Mouse (Mus musculus) spleen, adult 2 months (tissue): ENCODE measurements at regions not wholly inside any gene's neighbourhood (a gene's known extent, or its start where the extent isn't known, plus 50 kb on each side); places are given as distances from the start of the nearest gene placed in this dataset.
A peak's percentile ranks its signal among the peaks of the same experiment; 100 is the strongest.

Experiments
- DNase-seq, 2 experiments: peaks; one replicate each; pipeline versions ENCODE4 v3.0.0 to v3.0.0-alpha.2; 2012 to 2021; ENCODE audit warnings: low spot score in 2 of 2, low read depth in 1 of 2
- H3K27ac ChIP-seq: fragments of 200-500 bp; 2 replicates; pipeline ENCODE4 v1.5.1; 2012; ENCODE audit warnings: low read length, inconsistent platforms; ENCODE audit not compliant: insufficient read depth
- H3K27me3 ChIP-seq: fragments of 200-500 bp; 2 replicates; pipeline ENCODE4 v1.6.1; 2012; ENCODE audit warnings: mild to moderate bottlenecking, moderate library complexity, low read length, inconsistent platforms; ENCODE audit not compliant: control insufficient read depth, insufficient read depth
- H3K36me3 ChIP-seq: fragments of 200-500 bp; 2 replicates; pipeline ENCODE4 v1.6.1; 2012; ENCODE audit warnings: mild to moderate bottlenecking, low read length, inconsistent platforms; ENCODE audit not compliant: control insufficient read depth, insufficient read depth
- H3K4me1 ChIP-seq: fragments of 200-500 bp; 2 replicates; pipeline ENCODE4 v1.6.1; 2011; ENCODE audit warnings: inconsistent platforms; ENCODE audit not compliant: control insufficient read depth, insufficient read depth, insufficient read length
- H3K4me3 ChIP-seq: fragments of 200-500 bp; 2 replicates; pipeline ENCODE4 v1.5.1; 2011; ENCODE audit warnings: mild to moderate bottlenecking, inconsistent platforms; ENCODE audit not compliant: insufficient read depth, insufficient read length; ENCODE audit errors: extremely low read depth
- CTCF ChIP-seq: fragments of 200-500 bp; IDR thresholded peaks from 2 replicates; pipeline ENCODE4 v1.5.1; 2011; ENCODE audit warnings: mild to moderate bottlenecking, inconsistent platforms; ENCODE audit not compliant: insufficient read depth, insufficient read length, insufficient replicate concordance; ENCODE audit errors: extremely low read depth
- POLR2A ChIP-seq: fragments of 200-500 bp; IDR thresholded peaks from 2 replicates; pipeline ENCODE4 v1.6.1; 2011; ENCODE audit warnings: low read depth, low read length, inconsistent platforms
- WGBS: fragments of 180-500 bp; shearing (Covaris S2); methylation state at CpG from one replicate; pipeline ENCODE4 v1.1.7; 2018; 5-methylcytosine and 5-hydroxymethylcytosine counted together

DNA sequence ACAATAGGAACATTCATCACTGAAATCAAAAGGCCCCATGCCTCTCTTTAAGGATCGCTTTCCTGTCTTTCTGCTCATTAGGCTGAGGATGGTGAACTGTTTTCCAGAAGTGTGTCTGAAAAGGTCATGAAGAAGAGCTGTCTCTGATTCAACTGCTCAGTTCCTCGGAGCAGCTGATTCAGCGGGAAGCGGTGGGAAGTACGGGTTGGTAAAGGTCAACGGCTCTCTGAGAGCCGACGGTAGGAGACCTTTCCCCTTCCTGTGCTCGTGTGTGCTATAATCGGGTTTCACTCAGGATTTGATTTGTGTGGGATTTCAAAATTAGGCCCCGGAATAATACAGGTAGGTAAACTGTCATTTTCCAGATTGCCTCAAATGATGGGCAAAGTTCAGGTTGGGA, 210.5 kb downstream of the Kcnrg start:
- H3K4me3 ChIP-seq = no peak overlapping the region
- peaks cover 2% of the 10 kb centered on the region; the same call in 1 of the 2 replicates for H3K4me1 ChIP-seq
- H3K36me3 ChIP-seq = no peaks in the 10 kb centered on the region
- no peak overlapping the region for H3K27ac ChIP-seq
- TF ChIP-seq CTCF = no peak
- no peak for TF ChIP-seq POLR2A
- WGBS = 91% methylated on average over 11 of the region's 11 CpGs
- no peak for DNase-seq
- no peaks in the 10 kb centered on the region for H3K27me3 ChIP-seq

DNA sequence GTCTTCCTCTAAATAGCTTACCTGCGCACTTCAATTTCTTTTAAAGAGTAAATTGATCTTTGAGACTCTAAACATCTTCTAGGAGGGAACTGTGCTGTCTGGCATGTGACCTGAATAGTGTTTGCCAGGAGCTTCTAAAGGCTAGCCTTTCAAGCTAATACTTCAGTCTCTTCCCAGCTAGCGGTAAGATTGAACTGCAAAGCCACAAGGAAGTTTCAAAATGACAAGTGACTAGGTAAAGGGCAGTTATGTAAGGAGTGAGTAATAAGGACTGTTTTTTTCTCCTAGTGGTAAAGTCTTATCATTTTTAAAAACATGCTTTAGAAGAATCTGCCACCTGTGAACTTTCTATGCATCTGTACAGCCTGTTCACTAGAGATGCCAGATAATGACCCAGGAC, 211.1 kb downstream of the Kcnrg start:
- no peak for TF ChIP-seq CTCF
- no peak for TF ChIP-seq POLR2A
- Histone ChIP-seq H3K4me3 (no peak overlapping the region), H3K36me3 (no peaks in the 10 kb centered on the region), H3K27me3 (no peaks in the 10 kb centered on the region), H3K27ac (no peak overlapping the region), H3K4me1 (peaks cover 2% of the 10 kb centered on the region; the same call in 1 of the 2 replicates)
- DNase-seq = no peak
- 73% methylated on average over 2 of the region's 2 CpGs for WGBS

DNA sequence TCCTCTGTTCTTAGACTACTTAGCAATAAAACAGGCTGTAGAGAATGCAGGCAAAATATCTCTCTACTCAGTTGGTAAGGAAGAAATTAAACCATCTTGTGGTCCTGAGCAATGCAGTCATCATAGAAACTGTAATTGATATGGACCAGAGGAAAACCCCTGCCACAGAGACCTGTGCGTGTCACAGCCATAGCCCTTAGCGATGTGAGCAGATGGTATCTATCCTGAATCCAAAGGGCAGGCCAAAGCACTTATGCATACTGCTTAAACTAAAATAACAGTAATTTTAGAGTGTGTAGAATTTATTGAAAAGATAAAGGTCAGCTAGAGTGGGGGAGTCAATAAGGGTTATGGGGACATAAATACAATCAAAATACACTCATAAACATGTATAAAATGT, 212.0 kb downstream of the Kcnrg start:
- peaks cover 2% of the 10 kb centered on the region; the same call in 1 of the 2 replicates for H3K4me1 ChIP-seq
- WGBS = 93% methylated on average over 2 of the region's 2 CpGs
- TF ChIP-seq CTCF (no peak), POLR2A (no peak)

DNA sequence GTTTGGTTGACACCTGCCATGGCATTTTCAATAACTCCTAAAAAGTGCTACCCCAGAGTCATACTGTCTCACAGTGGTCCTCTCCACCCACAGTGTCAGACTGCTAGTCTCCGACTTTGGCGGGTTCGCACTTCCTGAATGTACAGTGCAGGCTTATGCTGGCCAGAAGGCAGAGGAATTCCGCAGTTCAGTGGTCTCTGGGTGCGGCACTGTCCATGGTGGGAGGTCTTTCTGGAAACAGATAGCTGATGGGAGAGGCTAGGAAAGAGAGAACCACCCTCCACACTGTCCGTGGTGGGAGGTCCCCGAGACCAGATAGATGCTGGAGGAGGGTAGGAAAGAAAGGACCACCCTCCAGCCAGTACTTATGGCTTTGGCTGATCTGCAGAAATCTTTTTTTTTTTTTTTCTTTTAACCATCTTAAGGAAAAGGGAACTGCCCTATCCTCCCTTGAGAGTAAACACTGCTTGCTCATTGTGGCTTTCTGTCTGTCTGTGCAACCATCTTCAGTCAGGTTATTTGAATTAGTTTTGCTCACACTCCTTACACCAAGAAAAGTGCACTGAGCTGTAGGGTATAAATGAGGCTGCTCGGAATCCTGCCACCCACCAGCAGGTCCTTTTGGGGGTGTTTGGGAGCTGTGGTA, 227.2 kb downstream of the Kcnrg start:
- Histone ChIP-seq H3K4me1 (peaks cover 3% of the 10 kb centered on the region; the same call in 1 of the 2 replicates), H3K27ac (no peak overlapping the region), H3K36me3 (no peaks in the 10 kb centered on the region), H3K27me3 (no peaks in the 10 kb centered on the region), H3K4me3 (no peak overlapping the region)
- DNase-seq = no peak
- TF ChIP-seq CTCF = no peak
- TF ChIP-seq POLR2A = no peak
- WGBS = 15% methylated on average over 8 of the region's 8 CpGs

More for the DNA sequence above, 212.0 kb downstream of the Kcnrg start:
- H3K4me3 ChIP-seq = no peak overlapping the region
- H3K27me3 ChIP-seq = no peaks in the 10 kb centered on the region
- DNase-seq = no peak
- no peaks in the 10 kb centered on the region for H3K36me3 ChIP-seq
- no peak overlapping the region for H3K27ac ChIP-seq

DNA sequence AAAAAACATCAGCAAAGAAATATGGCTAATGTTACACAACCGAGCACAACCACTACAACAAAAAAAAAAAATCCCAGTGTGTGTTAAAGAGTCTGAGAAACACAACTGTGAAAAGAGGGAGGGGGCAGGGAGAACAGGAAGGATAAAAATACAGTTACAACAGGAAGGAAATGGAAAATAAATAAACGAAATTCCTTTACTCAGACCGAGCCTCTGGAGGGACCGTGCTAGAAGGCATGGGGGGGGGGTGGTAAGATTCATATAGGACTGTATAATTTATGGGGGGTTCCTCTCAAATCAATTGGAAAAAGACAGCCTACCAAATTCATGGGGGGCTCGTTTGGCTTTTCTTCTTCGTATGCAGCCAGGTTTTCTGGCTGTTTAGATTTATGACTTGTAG, 228.5 kb downstream of the Kcnrg start:
- DNase-seq = no peak
- WGBS = 17% methylated on average over 6 of the region's 6 CpGs
- H3K27me3 ChIP-seq = no peaks in the 10 kb centered on the region
- H3K4me1 ChIP-seq = peaks cover 3% of the 10 kb centered on the region; the same call in 1 of the 2 replicates
- H3K36me3 ChIP-seq = no peaks in the 10 kb centered on the region
- no peak overlapping the region for H3K27ac ChIP-seq
- TF ChIP-seq POLR2A (no peak), CTCF (no peak)
- no peak overlapping the region for H3K4me3 ChIP-seq

DNA sequence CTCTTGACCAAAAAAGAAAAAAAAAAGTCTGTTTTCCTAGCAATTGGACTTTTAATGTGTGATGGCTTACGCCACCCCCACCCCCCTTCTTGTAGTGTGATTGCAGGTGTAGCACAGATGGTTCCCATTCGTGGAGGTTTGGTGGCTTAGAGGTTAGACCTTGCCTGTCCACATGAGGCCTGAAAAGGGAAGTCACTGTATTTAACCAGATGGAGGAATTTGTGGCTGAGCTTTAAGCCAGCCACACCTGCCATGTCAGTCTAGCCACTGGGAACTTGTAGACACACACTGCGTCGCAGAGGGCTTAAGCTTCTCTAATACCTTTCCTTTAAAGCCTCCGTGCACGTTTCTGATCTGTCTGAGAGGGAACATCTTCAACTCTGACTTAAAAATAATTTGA, 229.0 kb downstream of the Kcnrg start:
- DNase-seq = peak in 1 of 2 experiments; percentile 18
- Histone ChIP-seq H3K4me3 (no peak overlapping the region), H3K27me3 (no peaks in the 10 kb centered on the region), H3K4me1 (peaks cover 3% of the 10 kb centered on the region; the same call in 1 of the 2 replicates), H3K27ac (no peak overlapping the region), H3K36me3 (no peaks in the 10 kb centered on the region)
- TF ChIP-seq CTCF = no peak
- 15% methylated on average over 6 of the region's 6 CpGs for WGBS

DNA sequence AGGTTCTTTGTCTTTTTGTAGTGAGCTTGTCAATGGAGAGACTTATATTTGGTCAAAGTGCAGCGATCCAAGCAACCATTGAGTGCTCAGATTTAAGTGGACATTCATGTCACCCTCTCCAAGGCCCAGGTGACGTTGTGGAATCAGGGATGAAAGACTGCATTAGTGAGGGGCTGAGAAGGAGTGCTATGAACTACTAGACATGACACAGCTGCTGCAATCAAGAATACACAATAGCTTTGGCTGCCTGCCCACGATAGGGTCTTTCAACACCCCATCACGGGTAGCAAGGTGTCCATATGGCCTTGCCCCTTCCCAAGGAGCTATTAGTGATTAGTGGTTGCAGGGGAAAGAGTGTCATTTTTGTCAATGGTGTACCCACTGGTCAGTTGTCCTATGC, 229.7 kb downstream of the Kcnrg start:
- Histone ChIP-seq H3K4me1 (peaks cover 3% of the 10 kb centered on the region; the same call in 1 of the 2 replicates), H3K4me3 (no peak overlapping the region), H3K36me3 (no peaks in the 10 kb centered on the region), H3K27me3 (no peaks in the 10 kb centered on the region), H3K27ac (no peak overlapping the region)
- DNase-seq = no peak
- WGBS = 88% methylated on average over 4 of the region's 4 CpGs
- TF ChIP-seq CTCF = no peak
- TF ChIP-seq POLR2A = no peak
